Mouse (Mus musculus): ENCODE results near the gene Pdlim7.

DNA sequence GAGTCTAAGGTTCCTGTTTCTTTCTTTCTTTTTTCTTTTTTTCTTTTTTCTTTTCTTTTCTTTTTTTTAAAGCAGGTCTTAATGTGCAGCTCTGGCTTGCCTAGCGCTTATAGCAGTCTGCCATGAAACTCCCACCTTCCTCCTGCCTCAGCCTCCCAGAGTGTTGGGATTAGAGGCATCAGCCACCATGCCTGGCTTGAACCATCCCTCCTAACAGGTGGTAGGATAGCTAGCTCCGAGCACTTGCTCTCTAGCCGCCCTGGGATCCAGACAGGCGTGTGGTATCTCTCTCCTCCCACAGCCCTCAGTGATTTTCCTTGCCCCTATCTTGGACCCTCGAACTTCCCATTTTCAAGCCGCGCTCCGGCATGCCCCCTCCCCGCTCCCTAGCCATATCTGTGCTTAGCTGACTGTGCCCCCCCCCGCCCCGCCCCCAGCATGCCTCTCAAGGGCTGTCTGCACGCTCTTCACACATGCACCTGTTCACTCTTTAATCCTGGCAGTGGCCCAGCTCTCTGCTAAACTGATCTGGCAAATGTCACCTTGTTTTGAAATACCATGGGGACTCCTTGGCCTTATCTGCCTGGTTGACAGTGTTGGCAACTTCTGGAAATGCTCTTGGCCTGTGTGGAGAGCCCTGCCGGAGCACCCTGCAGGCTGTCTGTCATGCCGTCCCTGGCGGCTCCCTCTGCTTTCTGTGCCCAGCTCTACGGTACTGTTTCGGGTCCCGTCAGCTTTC is 18.4 kb downstream of the Pdlim7 start:
- TF ChIP-seq POLR2A (IDR thresholded peaks at IDR 0.05; ENCODE audit: insufficient read depth, low read length) (no peak), EP300 (IDR thresholded peaks at IDR 0.05; ENCODE audit: insufficient read depth, low read depth, low read length) (no peak), CTCF (IDR thresholded peaks at IDR 0.05; ENCODE audit: low read depth, low read length) (no peak)
